Mouse (Mus musculus) liver, embryonic 14.5 days (tissue): Measurements from ENCODE around the gene Apbb1ip. TPM values are rescaled to one million over a fixed set of nuclear protein-coding genes. Genes with fewer than 3 reads are reported as not detected.

Experiments used
- ATAC-seq: fragments of 200-750 bp; cut with Nextera tagmentation; 2 replicates; pipeline ENCODE4 v1.8.0; 2017; ENCODE audit warnings: moderate number of reproducible peaks, mild to moderate bottlenecking, moderate library complexity; ENCODE audit not compliant: insufficient read depth
- DNase-seq, 3 experiments: peaks; one replicate each; pipeline ENCODE4 v3.0.0-alpha.2; 2012 to 2013; ENCODE audit warnings: low read depth in 3 of 3, low spot score in 3 of 3
- H3K27ac ChIP-seq: fragments of 300-500 bp; sonication (generic); 2 replicates; pipeline ENCODE4 v1.5.1; 2014; ENCODE audit warnings: moderate library complexity, mild to moderate bottlenecking, control low read depth, inconsistent platforms
- H3K27me3 ChIP-seq: fragments of 300-500 bp; sonication (generic); 2 replicates; pipeline ENCODE4 v1.6.1; 2014; ENCODE audit warnings: mild to moderate bottlenecking, low read length, moderate library complexity; ENCODE audit not compliant: control insufficient read depth, insufficient read depth
- H3K36me3 ChIP-seq: fragments of 300-500 bp; sonication (generic); replicated peaks from 2 replicates; pipeline ENCODE4 v1.6.1; 2014; ENCODE audit warnings: low read depth; ENCODE audit not compliant: control insufficient read depth, insufficient read depth
- H3K4me1 ChIP-seq, 2 experiments: fragments of 200-500 bp in 1 of 2; fragments of 300-500 bp in 1 of 2; sonication (generic) in 1 of 2; replicated peaks; 2 replicates each; pipeline ENCODE4 v1.6.1; 2012 to 2014; ENCODE audit warnings: antibody characterized with exemption in 1 of 2, inconsistent platforms in 1 of 2, low read length in 1 of 2; ENCODE audit not compliant: control insufficient read depth in 2 of 2, insufficient read depth in 2 of 2
- H3K4me2 ChIP-seq: fragments of 300-500 bp; sonication (generic); 2 replicates; pipeline ENCODE4 v1.6.1; 2014; ENCODE audit warnings: low read depth, mild to moderate bottlenecking, control low read depth, moderate library complexity
- H3K4me3 ChIP-seq, 2 experiments: fragments of 200-500 bp in 1 of 2; fragments of 300-500 bp in 1 of 2; sonication (generic) in 1 of 2; 2 replicates each; pipeline ENCODE4 v1.5.1; 2012 to 2014; ENCODE audit warnings: low read depth in 2 of 2, low read length in 2 of 2, mild to moderate bottlenecking in 2 of 2, control low read depth in 1 of 2, inconsistent platforms in 1 of 2, moderate library complexity in 1 of 2; ENCODE audit not compliant: insufficient read depth in 1 of 2
- H3K9ac ChIP-seq: fragments of 300-500 bp; sonication (generic); replicated peaks from 2 replicates; pipeline ENCODE4 v1.6.1; 2014; ENCODE audit warnings: mild to moderate bottlenecking, control low read depth, moderate library complexity
- H3K9me3 ChIP-seq: fragments of 300-500 bp; sonication (generic); 2 replicates; pipeline ENCODE4 v1.6.1; 2016; ENCODE audit warnings: low read length, mixed read lengths; ENCODE audit not compliant: control insufficient read depth
- CTCF ChIP-seq: IDR thresholded peaks from 2 replicates; pipeline ENCODE4 v1.5.1; 2016; ENCODE audit warnings: antibody characterized with exemption, low read depth, control low read depth
- EP300 ChIP-seq: IDR thresholded peaks from 2 replicates; pipeline ENCODE4 v1.6.1; 2016; ENCODE audit warnings: antibody characterized with exemption, low read depth
- WGBS: fragments of 180-500 bp; shearing (Covaris S2); extraction: QIAGEN DNeasy Blood & Tissue Kit; methylation state at CpG from one replicate; pipeline ENCODE4 v1.1.7; 2014; ENCODE audit not compliant: insufficient replicate concordance; 5-methylcytosine and 5-hydroxymethylcytosine counted together
- polyA plus RNA-seq, 2 experiments: library from polyadenylated mRNA; depleted of rRNA in 1 of 2; stranded (reverse) in 1 of 2; unstranded in 1 of 2; fragments of >200 nt; fragmentation: Nextera tagmentation in 1 of 2; extraction: Ambion mirVana in 1 of 2; gene quantifications; 2 replicates each; pipeline versions ENCODE4 v1.2.1 to v1.2.3; 2012 to 2014

Gene Apbb1ip
- polyA plus RNA-seq, 2 experiments: 7.3 to 10.6 TPM

DNA sequence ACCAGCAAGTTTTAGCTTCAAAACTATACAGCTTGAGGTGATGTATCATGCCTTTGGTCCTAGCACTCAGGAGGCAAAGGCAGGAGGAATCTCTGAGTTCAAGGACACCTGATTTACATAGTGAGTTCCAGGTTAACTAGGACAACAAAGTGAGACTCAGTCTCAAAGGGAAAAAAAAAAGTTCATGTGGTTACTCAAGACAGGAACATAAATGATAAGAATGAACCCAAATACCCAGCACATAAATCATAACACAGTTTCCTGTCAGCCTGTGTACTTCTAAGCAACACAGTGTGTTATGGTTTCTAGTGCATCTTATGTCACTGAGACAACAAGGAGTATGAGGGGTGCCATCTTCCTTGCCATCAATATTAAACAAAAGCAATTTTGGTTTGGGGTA is 22.6 kb downstream of the Apbb1ip start:
- Histone ChIP-seq H3K4me2 (no peak overlapping the region), H3K36me3 (no peaks in the 10 kb centered on the region; the same call in 1 of the 2 replicates), H3K27me3 (no peaks in the 10 kb centered on the region), H3K9me3 (no peaks in the 10 kb centered on the region), H3K27ac (no peak overlapping the region), H3K9ac (no peak overlapping the region), H3K4me3 (no peak overlapping the region), H3K4me1 (peaks cover 0 to 2% of the 10 kb centered on the region in 2 experiments; a peak in 1 of 4 replicates)
- DNase-seq: no peak
- TF ChIP-seq CTCF (no peak), EP300 (no peak)
- no peak for ATAC-seq

DNA sequence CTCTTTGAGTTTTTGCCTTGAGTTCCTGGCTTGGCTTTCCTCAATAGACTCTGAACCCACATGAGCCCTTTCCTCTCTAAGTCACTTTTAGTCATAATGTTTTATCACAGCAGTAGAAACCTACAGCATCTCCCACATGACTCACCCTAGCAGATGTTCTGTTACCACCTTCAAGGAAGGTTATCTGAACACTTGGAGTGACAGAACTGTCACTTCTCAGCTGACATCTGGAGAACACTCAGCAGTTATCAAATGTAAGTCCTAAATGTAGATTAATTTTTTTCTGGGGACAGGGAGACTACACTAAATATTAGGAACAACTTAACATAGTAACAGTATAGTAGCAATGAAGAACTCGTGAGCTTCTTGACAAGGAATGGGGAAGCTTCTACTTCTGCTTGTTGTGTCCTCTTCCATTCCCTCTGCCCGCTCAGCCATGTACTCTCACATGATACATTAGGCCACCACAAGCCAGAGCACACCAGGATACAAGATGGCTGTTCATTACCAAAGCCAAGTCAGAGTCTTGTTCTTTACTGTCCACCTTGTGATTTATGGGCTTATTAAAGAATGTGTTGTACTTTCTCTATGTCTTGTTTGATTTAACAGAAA is 25.6 kb downstream of the Apbb1ip start:
- H3K4me1 ChIP-seq: peaks cover 0 to 2% of the 10 kb centered on the region in 2 experiments; a peak in 1 of 4 replicates
- H3K27ac ChIP-seq: no peak overlapping the region
- H3K27me3 ChIP-seq: no peaks in the 10 kb centered on the region
- no peak overlapping the region for H3K4me3 ChIP-seq
- H3K4me2 ChIP-seq: no peak overlapping the region
- ATAC-seq (no peak), DNase-seq (no peak)
- no peak overlapping the region for H3K9ac ChIP-seq
- no peaks in the 10 kb centered on the region; the same call in 1 of the 2 replicates for H3K36me3 ChIP-seq
- TF ChIP-seq CTCF: no peak
- no peak for TF ChIP-seq EP300
- H3K9me3 ChIP-seq: no peaks in the 10 kb centered on the region
- 58% methylated on average over 2 of the region's 2 CpGs for WGBS

DNA sequence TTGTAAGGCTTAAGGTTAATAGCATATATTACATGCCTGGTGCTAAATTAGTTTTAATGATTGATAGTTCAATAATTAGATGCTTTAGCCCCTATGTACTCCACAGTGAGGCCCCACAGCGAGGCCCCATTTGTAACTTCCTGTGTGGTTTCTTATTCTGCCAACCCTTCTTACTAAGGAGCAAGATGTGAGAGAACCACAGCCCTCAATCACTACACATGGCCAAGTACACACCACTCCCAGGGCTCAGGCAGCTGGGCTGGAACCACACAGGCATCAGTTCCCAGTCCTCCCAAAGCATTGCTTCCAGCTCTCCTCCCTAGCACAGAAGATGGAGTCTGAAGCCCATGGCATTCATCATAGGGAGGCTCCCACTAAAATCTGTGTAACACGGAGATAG is 31.7 kb downstream of the Apbb1ip start:
- no peak for ATAC-seq
- no peak for DNase-seq
- H3K4me3 ChIP-seq: no peak overlapping the region
- no peak overlapping the region for H3K9ac ChIP-seq
- H3K36me3 ChIP-seq: no peaks in the 10 kb centered on the region
- no peak overlapping the region for H3K4me2 ChIP-seq
- no peak for TF ChIP-seq CTCF
- no peak for TF ChIP-seq EP300
- H3K27me3 ChIP-seq: no peaks in the 10 kb centered on the region
- H3K4me1 ChIP-seq: peaks cover 0 to 7% of the 10 kb centered on the region in 2 experiments; a peak in 1 of 4 replicates
- H3K27ac ChIP-seq: no peak overlapping the region
- WGBS: 42% methylated on average over 2 of the region's 2 CpGs
- H3K9me3 ChIP-seq: no peaks in the 10 kb centered on the region

DNA sequence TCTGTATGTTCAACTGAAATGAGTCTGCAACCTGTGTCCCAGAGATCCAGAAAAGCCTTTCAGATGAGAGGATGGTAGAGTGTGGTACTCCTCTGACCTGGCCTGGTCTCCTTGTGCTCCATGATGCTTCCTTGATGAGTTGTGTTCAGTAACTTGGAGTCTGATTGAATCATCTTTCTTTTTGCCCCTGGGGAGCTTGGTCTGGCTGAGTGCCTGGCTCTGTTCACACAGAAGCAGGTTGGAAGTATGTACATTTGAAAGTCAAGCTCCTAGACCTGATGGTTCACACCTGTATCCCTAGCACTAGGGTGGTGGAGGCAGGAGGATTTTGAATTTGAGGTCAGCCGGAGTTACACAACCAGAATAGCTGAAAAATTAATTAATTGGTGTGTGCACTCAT is 32.7 kb downstream of the Apbb1ip start:
- H3K4me2 ChIP-seq: no peak overlapping the region
- no peaks in the 10 kb centered on the region for H3K27me3 ChIP-seq
- H3K36me3 ChIP-seq: no peaks in the 10 kb centered on the region
- TF ChIP-seq EP300 (no peak), CTCF (no peak)
- WGBS: 72% methylated on average over 1 of the region's 1 CpGs
- DNase-seq: no peak
- no peak for ATAC-seq
- peaks cover 0 to 11% of the 10 kb centered on the region in 2 experiments; a peak in 2 of 4 replicates for H3K4me1 ChIP-seq
- no peak overlapping the region for H3K4me3 ChIP-seq
- no peak overlapping the region for H3K27ac ChIP-seq
- no peaks in the 10 kb centered on the region for H3K9me3 ChIP-seq
- no peak overlapping the region for H3K9ac ChIP-seq

DNA sequence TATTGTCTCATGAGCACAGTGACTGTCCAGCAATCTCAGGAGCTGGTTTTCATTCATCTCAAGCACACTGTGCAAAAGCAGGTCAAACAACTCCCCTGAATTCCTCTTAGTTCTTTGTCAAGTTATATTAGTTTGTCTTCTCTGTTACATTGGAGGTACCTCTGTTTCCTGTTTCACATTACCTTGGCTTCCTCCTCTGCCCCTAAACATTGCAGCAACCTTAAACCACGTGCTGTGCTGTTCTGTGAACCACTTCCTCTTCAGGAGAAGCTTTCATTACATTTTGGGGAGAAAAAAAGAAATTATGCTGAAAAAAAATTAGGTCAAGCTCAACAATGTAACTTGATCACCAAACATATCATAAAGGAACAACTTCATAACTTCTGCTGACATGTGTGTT is 33.4 kb downstream of the Apbb1ip start:
- Histone ChIP-seq H3K4me1 (peaks cover 0 to 11% of the 10 kb centered on the region in 2 experiments; a peak in 2 of 4 replicates), H3K9ac (no peak overlapping the region), H3K36me3 (no peaks in the 10 kb centered on the region), H3K27ac (no peak overlapping the region), H3K27me3 (no peaks in the 10 kb centered on the region), H3K4me3 (no peak overlapping the region), H3K9me3 (no peaks in the 10 kb centered on the region), H3K4me2 (no peak overlapping the region)
- TF ChIP-seq EP300: no peak
- no peak for TF ChIP-seq CTCF
- no peak for DNase-seq
- ATAC-seq: no peak
- 4% methylated on average over 1 of the region's 1 CpGs for WGBS
